Mouse (Mus musculus) right cerebral cortex, postnatal 36 days (tissue): ENCODE measurements at regions not wholly inside any gene's neighbourhood (a gene's known extent, or its start where the extent isn't known, plus 50 kb on each side); places are given as distances from the start of the nearest gene placed in this dataset.

Source experiments
- DNase-seq, 2 experiments: peaks; one replicate each; pipeline ENCODE4 v3.0.0; 2022; ENCODE audit warnings: low spot score in 2 of 2, mixed read lengths in 1 of 2

GRCm38 (mm10) chr19:15052642-15053239 is 454.9 kb upstream of the Tle4 start:
- DNase-seq: peak in 1 of 2 experiments; percentile 7

GRCm38 (mm10) chr19:15047896-15048295 is 450.0 kb upstream of the Tle4 start:
- no peak for DNase-seq

GRCm38 (mm10) chr19:15047306-15047868 is 449.5 kb upstream of the Tle4 start:
- no peak for DNase-seq

- DNase-seq: peak; percentile 17 to 41
Measured at GRCm38 (mm10) chr19:15035554-15035953, 437.7 kb upstream of the Tle4 start.

- no peak for DNase-seq
Measured at GRCm38 (mm10) chr19:15033921-15034320, 436.1 kb upstream of the Tle4 start.

GRCm38 (mm10) chr19:15033396-15033795 is 435.5 kb upstream of the Tle4 start:
- DNase-seq: no peak

GRCm38 (mm10) chr19:15032297-15032947 is 434.6 kb upstream of the Tle4 start:
- no peak for DNase-seq

- no peak for DNase-seq
Measured at GRCm38 (mm10) chr19:15031483-15031882, 433.6 kb upstream of the Tle4 start.

- no peak for DNase-seq
Measured at GRCm38 (mm10) chr19:15003596-15003995, 405.7 kb upstream of the Tle4 start.

GRCm38 (mm10) chr19:14993344-14993743 is 395.5 kb upstream of the Tle4 start:
- no peak for DNase-seq

GRCm38 (mm10) chr19:14970161-14970560 is 372.3 kb upstream of the Tle4 start:
- no peak for DNase-seq

GRCm38 (mm10) chr19:14968283-14968682 is 370.4 kb upstream of the Tle4 start:
- no peak for DNase-seq

GRCm38 (mm10) chr19:14957727-14958126 is 359.9 kb upstream of the Tle4 start:
- DNase-seq: peak; percentile 6 to 23

GRCm38 (mm10) chr19:14957154-14957553 is 359.3 kb upstream of the Tle4 start:
- DNase-seq: no peak

GRCm38 (mm10) chr19:14956392-14956791 is 358.5 kb upstream of the Tle4 start:
- no peak for DNase-seq

GRCm38 (mm10) chr19:14955969-14956368 is 358.1 kb upstream of the Tle4 start:
- DNase-seq: no peak

- no peak for DNase-seq
Measured at GRCm38 (mm10) chr19:14940207-14940952, 342.5 kb upstream of the Tle4 start.

- DNase-seq: no peak
Measured at GRCm38 (mm10) chr19:14922238-14922637, 324.4 kb upstream of the Tle4 start.

- DNase-seq: no peak
Measured at GRCm38 (mm10) chr19:14911056-14911850, 313.4 kb upstream of the Tle4 start.

- no peak for DNase-seq
Measured at GRCm38 (mm10) chr19:14894875-14895274, 297.0 kb upstream of the Tle4 start.

GRCm38 (mm10) chr19:14892390-14892758 is 294.5 kb upstream of the Tle4 start:
- no peak for DNase-seq
